Mouse (Mus musculus): Measurements from ENCODE around the gene Kalrn. TPM values are rescaled to one million over a fixed set of nuclear protein-coding genes. Genes with fewer than 3 reads are reported as not detected.

The Kalrn gene
- polyA plus RNA-seq (2012; rRNA removed; ENCODE audit: low replicate concordance): 8.1 and 29.1 TPM in 2 replicates

GRCm38 (mm10) chr16:34573151-34573802 is at the start of gene Kalrn:
Gene Kalrn (minus strand): TSS chr16:34573532.

GRCm38 (mm10) chr16:33966538-33967282 is 606.6 kb downstream of the Kalrn start, which contains the start of gene Umps:
Gene Umps (minus strand): TSS chr16:33967038.

Other genes starting within 250 kb of the Kalrn start
- gene Ropn1, start 76.4 kb upstream of the Kalrn start, polyA plus RNA-seq (2012; rRNA removed; ENCODE audit: low replicate concordance): not detected in 2 replicates
- 0.48 and 0.62 TPM in 2 replicates for gene Ccdc14, start 117.1 kb upstream of the Kalrn start, polyA plus RNA-seq (2012; rRNA removed; ENCODE audit: low replicate concordance)
- gene Mylk, start 171.7 kb upstream of the Kalrn start, polyA plus RNA-seq (2012; rRNA removed; ENCODE audit: low replicate concordance): 141 and 269 TPM in 2 replicates

All from duodenum, adult 2 months (tissue).